Mouse (Mus musculus) thymus, adult 2 months (tissue): ENCODE measurements around the gene Gpr37l1.

Experiments
- CTCF ChIP-seq: fragments of 200-500 bp; IDR thresholded peaks from 2 replicates; pipeline ENCODE4 v1.5.1; 2012; ENCODE audit warnings: mild to moderate bottlenecking, control low read depth, low read length, moderate library complexity, borderline replicate concordance; ENCODE audit not compliant: control insufficient read depth, poor library complexity, insufficient read depth; ENCODE audit errors: extremely low read depth
- POLR2A ChIP-seq: fragments of 200-500 bp; IDR thresholded peaks from 2 replicates; pipeline ENCODE4 v1.6.1; 2012; ENCODE audit warnings: mild to moderate bottlenecking, low read length, control low read depth, moderate library complexity; ENCODE audit not compliant: control insufficient read depth, poor library complexity, insufficient read depth; ENCODE audit errors: extremely low read depth

GRCm38 (mm10) chr1:135175176-135175575 is 7.7 kb upstream of the Gpr37l1 start:
- no peak for TF ChIP-seq CTCF
- TF ChIP-seq POLR2A, result no peak
